Mouse (Mus musculus) bone marrow, adult 2 months (tissue): ENCODE results near the gene Vac14.

Experiments used
- CTCF ChIP-seq: fragments of 200-500 bp; IDR thresholded peaks from 2 replicates; pipeline ENCODE4 v1.5.1; 2011; ENCODE audit warnings: low read length, control low read depth; ENCODE audit not compliant: control insufficient read depth, insufficient read depth
- POLR2A ChIP-seq: fragments of 200-500 bp; IDR thresholded peaks from 2 replicates; pipeline ENCODE4 v1.6.1; 2011; ENCODE audit warnings: low read depth, mild to moderate bottlenecking, control low read depth, low read length, borderline replicate concordance; ENCODE audit not compliant: control insufficient read depth

DNA sequence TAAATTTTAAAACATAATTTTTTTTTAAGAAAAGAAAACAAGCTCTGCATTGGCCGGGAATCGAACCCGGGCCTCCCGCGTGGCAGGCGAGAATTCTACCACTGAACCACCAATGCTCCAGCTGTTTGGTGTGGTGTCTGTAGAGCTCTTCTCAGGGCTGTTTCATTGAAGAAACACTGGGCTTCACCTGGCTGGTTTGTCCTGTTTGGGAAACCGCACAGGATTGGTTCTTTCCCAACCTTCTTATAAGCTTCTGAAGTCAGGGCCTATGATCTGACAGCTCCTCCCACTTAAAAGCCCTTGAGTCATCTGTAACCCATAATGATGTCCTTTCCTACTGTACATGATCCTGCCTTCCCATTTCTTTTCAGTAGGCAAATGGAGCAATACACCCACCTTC, 12.8 kb downstream of the Vac14 start:
- TF ChIP-seq CTCF (no peak), POLR2A (no peak)
